ENCODE assay signal across 20 mouse cellular contexts in genomic region chr16:39957686-39958085, GRCm38 (mm10). TPM values are rescaled to one million over a fixed set of nuclear protein-coding genes. Genes with fewer than 3 reads are reported as not detected.
DNase-seq lines count a peak whose midpoint lies in the region; ATAC-seq lines count a peak whose summit lies in the region.
"Had no signal": no experiment of that assay in that cellular context is flagged by ENCODE, and none has a peak within 500 bp of the region (broad histone marks: within the 10 kb centered on the region; RNA-seq: fewer than 3 reads in every experiment).

No protein-coding gene starts in this region.

- peak; percentile 6 for DNase-seq in embryonic facial prominence, embryonic 14.5 days (ENCODE audit: low spot score)
- no peak for DNase-seq in embryonic facial prominence, embryonic 10.5 days (ENCODE audit: low spot score)
- peak; percentile 60 for DNase-seq in 416B (ENCODE audit: low read depth)
- DNase-seq in skeletal muscle tissue, adult 2 months (ENCODE audit: low read depth, low spot score), result peak; percentile 4
- no peak for DNase-seq in spleen, postnatal 36 days (ENCODE audit: low spot score in 2 of 2)
- DNase-seq: adrenal gland, adult 8-10 months; adrenal gland, postnatal 14 days; adrenal gland, postnatal 36 days; cerebellum, adult 11-12 months; cerebellum, adult 2 months; cerebellum, adult 9-10 months; cerebellum, postnatal 10 days; cerebellum, postnatal 25 days; forebrain, postnatal 0 days had no signal

- no peak overlapping the region for H3K27ac ChIP-seq in embryonic facial prominence, embryonic 14.5 days (replicated peaks; ENCODE audit: low read depth, low read length)
- H3K27ac ChIP-seq in embryonic facial prominence, embryonic 10.5 days (replicated peaks), result no peak overlapping the region
- H3K27ac ChIP-seq: embryonic facial prominence, embryonic 13.5 days; forebrain, embryonic 13.5 days; forebrain, embryonic 15.5 days had no signal

- H3K9me3 ChIP-seq in embryonic facial prominence, embryonic 14.5 days (ENCODE audit: control insufficient read depth, low read length), result no peaks in the 10 kb centered on the region
- no peaks in the 10 kb centered on the region for H3K9me3 ChIP-seq in embryonic facial prominence, embryonic 10.5 days
- H3K9me3 ChIP-seq: embryonic facial prominence, embryonic 13.5 days; forebrain, embryonic 13.5 days; forebrain, embryonic 15.5 days had no signal

- no peak overlapping the region for H3K4me3 ChIP-seq in embryonic facial prominence, embryonic 14.5 days (ENCODE audit: low read depth, low read length)
- no peak overlapping the region for H3K4me3 ChIP-seq in embryonic facial prominence, embryonic 10.5 days
- H3K4me3 ChIP-seq: embryonic facial prominence, embryonic 13.5 days; forebrain, embryonic 13.5 days; forebrain, embryonic 15.5 days had no signal

- H3K4me1 ChIP-seq in embryonic facial prominence, embryonic 14.5 days (ENCODE audit: control insufficient read depth, insufficient read depth, low read length), result no peaks in the 10 kb centered on the region
- H3K4me1 ChIP-seq in embryonic facial prominence, embryonic 10.5 days, result no peaks in the 10 kb centered on the region
- H3K4me1 ChIP-seq: forebrain, embryonic 13.5 days; forebrain, embryonic 15.5 days had no signal

- no peak for ATAC-seq in embryonic facial prominence, embryonic 14.5 days (ENCODE audit: low read depth)
- ATAC-seq: activated CD4-positive, CD25-positive, alpha-beta regulatory T cell, adult 4 months; forebrain, embryonic 13.5 days; forebrain, embryonic 15.5 days; forebrain, postnatal 0 days; Patski had no signal

- no peak overlapping the region for H3K4me2 ChIP-seq in embryonic facial prominence, embryonic 14.5 days (ENCODE audit: low read depth, low read length)
- H3K4me2 ChIP-seq: embryonic facial prominence, embryonic 13.5 days; forebrain, embryonic 13.5 days; forebrain, embryonic 15.5 days had no signal

- H3K9ac ChIP-seq in embryonic facial prominence, embryonic 14.5 days (ENCODE audit: low read depth, low read length), result no peak overlapping the region
- H3K9ac ChIP-seq: embryonic facial prominence, embryonic 13.5 days; forebrain, embryonic 13.5 days; forebrain, embryonic 15.5 days; forebrain, postnatal 0 days had no signal

- 86% methylated on average over 2 of the region's 2 CpGs for WGBS in embryonic facial prominence, embryonic 14.5 days
- 88% methylated on average over 2 of the region's 2 CpGs for WGBS in embryonic facial prominence, embryonic 10.5 days

- no peaks in the 10 kb centered on the region for H3K36me3 ChIP-seq in embryonic facial prominence, embryonic 14.5 days (ENCODE audit: control insufficient read depth, insufficient read depth, low read length)
- no peaks in the 10 kb centered on the region for H3K36me3 ChIP-seq in embryonic facial prominence, embryonic 10.5 days (replicated peaks)
- H3K36me3 ChIP-seq: embryonic facial prominence, embryonic 13.5 days; forebrain, embryonic 15.5 days had no signal

- H3K27me3 ChIP-seq in embryonic facial prominence, embryonic 14.5 days (replicated peaks; ENCODE audit: control insufficient read depth, insufficient read depth, low read length), result no peaks in the 10 kb centered on the region
- no peaks in the 10 kb centered on the region for H3K27me3 ChIP-seq in embryonic facial prominence, embryonic 10.5 days (replicated peaks; ENCODE audit: low read depth, poor library complexity, severe bottlenecking)
- H3K27me3 ChIP-seq: embryonic facial prominence, embryonic 13.5 days; forebrain, embryonic 13.5 days; forebrain, embryonic 15.5 days; Patski had no signal

RNA-seq across cellular contexts. Expression of gene Lsamp, which starts 26.5 kb away (rescaled TPM):
- 8.7 and 8.9 TPM in 2 replicates for polyA plus RNA-seq in embryonic facial prominence, embryonic 14.5 days (2014; fragmentation: Nextera tagmentation; extraction: Ambion mirVana)
- polyA plus RNA-seq in embryonic facial prominence, embryonic 10.5 days (2016; fragmentation: Nextera tagmentation; extraction: Ambion mirVana), result 5.6 and 6.3 TPM in 2 replicates
- polyA plus RNA-seq: C2C12, Patski had no signal

Comparison
In these comparisons a context has a peak if more than half of its experiments do, and no peak if none do; other contexts are left out.
1. DNase-seq: peak in embryonic facial prominence, embryonic 14.5 days (single experiment), 416B (single experiment) and skeletal muscle tissue, adult 2 months (single experiment); none in embryonic facial prominence, embryonic 10.5 days (single experiment) and spleen, postnatal 36 days (0 of 2).